Mouse (Mus musculus) forelimb bud, embryonic 11.5 days (tissue): Measurements from ENCODE around the gene Tsga10.

Source experiments
- DNase-seq: peaks from one replicate; pipeline ENCODE4 v3.0.0-alpha.2; 2012; ENCODE audit warnings: low read depth, low spot score

Gene Tsga10

GRCm38 (mm10) chr1:37866286-37866685 is at the start of gene Tsga10:
Gene Tsga10, minus strand, starts transcription at chr1:37866429.
- DNase-seq = no peak

GRCm38 (mm10) chr1:37912751-37913150 is 46.5 kb upstream of the Tsga10 start:
- no peak for DNase-seq

GRCm38 (mm10) chr1:37903178-37903577 is 36.9 kb upstream of the Tsga10 start:
- DNase-seq = no peak

GRCm38 (mm10) chr1:37900288-37900687 is 34.1 kb upstream of the Tsga10 start:
- no peak for DNase-seq

- no peak for DNase-seq
These were observed 33.6 kb upstream of the Tsga10 start for GRCm38 (mm10) chr1:37899816-37900215.

GRCm38 (mm10) chr1:37894606-37895005 is 28.4 kb upstream of the Tsga10 start:
- DNase-seq = no peak

GRCm38 (mm10) chr1:37891400-37891799 is 25.2 kb upstream of the Tsga10 start:
- no peak for DNase-seq

- DNase-seq = peak; percentile 96
These were observed 23.9 kb upstream of the Tsga10 start, which contains the start of the genes Mitd1 and Mrpl30 for GRCm38 (mm10) chr1:37890025-37890652. Gene Mitd1, minus strand, starts transcription at chr1:37890411. Gene Mrpl30, plus strand, starts transcription at chr1:37890477.

- DNase-seq = no peak
These were observed 23.0 kb upstream of the Tsga10 start for GRCm38 (mm10) chr1:37889206-37889605.

GRCm38 (mm10) chr1:37884451-37884850 is 18.2 kb upstream of the Tsga10 start:
- DNase-seq = no peak

GRCm38 (mm10) chr1:37883411-37883810 is 17.2 kb upstream of the Tsga10 start:
- DNase-seq = no peak

- DNase-seq = no peak
These were observed 11.7 kb upstream of the Tsga10 start for GRCm38 (mm10) chr1:37877736-37878460.

- DNase-seq = no peak
These were observed 6.9 kb upstream of the Tsga10 start for GRCm38 (mm10) chr1:37873157-37873556.

- peak; percentile 76 for DNase-seq
These were observed 6.2 kb upstream of the Tsga10 start for GRCm38 (mm10) chr1:37872131-37873067.

- DNase-seq = no peak
These were observed 5.5 kb upstream of the Tsga10 start, which contains the start of gene Lipt1 for GRCm38 (mm10) chr1:37871704-37872103. Gene Lipt1, plus strand, starts transcription at chr1:37871738.

GRCm38 (mm10) chr1:37869362-37869761 is 3.1 kb upstream of the Tsga10 start:
- no peak for DNase-seq

GRCm38 (mm10) chr1:37868640-37869039 is 2.4 kb upstream of the Tsga10 start:
- DNase-seq = no peak

GRCm38 (mm10) chr1:37867684-37868322 is 1.6 kb upstream of the Tsga10 start:
- DNase-seq = no peak

- DNase-seq = peak; percentile 46
These were observed 827 bp upstream of the Tsga10 start for GRCm38 (mm10) chr1:37867056-37867455.

- DNase-seq = peak; percentile 1
These were observed 621 bp downstream of the Tsga10 start for GRCm38 (mm10) chr1:37865401-37866215.
